Comparison of ENCODE assay signal across 24 mouse cellular contexts in genomic region chr10:61999766-62000165, GRCm38 (mm10).
"Had no signal": no experiment of that assay in that cellular context is flagged by ENCODE, and none has a peak within 500 bp of the region (broad histone marks: within the 10 kb centered on the region; RNA-seq: fewer than 3 reads in every experiment).

No protein-coding gene starts in this region.

- H3K4me1 ChIP-seq: heart, embryonic 10.5 days; heart, embryonic 12.5 days; hindbrain, embryonic 10.5 days; hindbrain, embryonic 13.5 days; hindbrain, embryonic 15.5 days; kidney, embryonic 15.5 days; limb, embryonic 13.5 days; limb, embryonic 15.5 days; liver, embryonic 12.5 days had no signal

- ATAC-seq: hindbrain, postnatal 0 days; intestine, embryonic 16.5 days; liver, embryonic 12.5 days had no signal

- H3K27ac ChIP-seq: heart, embryonic 10.5 days; hindbrain, embryonic 10.5 days; hindbrain, embryonic 13.5 days; hindbrain, embryonic 15.5 days; hindbrain, postnatal 0 days; kidney, embryonic 15.5 days; kidney, postnatal 0 days; limb, embryonic 13.5 days; limb, embryonic 15.5 days; liver, embryonic 12.5 days; liver, embryonic 14.5 days had no signal

- H3K9me3 ChIP-seq: heart, embryonic 10.5 days; heart, embryonic 12.5 days; hindbrain, embryonic 10.5 days; hindbrain, embryonic 13.5 days; hindbrain, embryonic 15.5 days; limb, embryonic 13.5 days; limb, embryonic 15.5 days; liver, embryonic 12.5 days had no signal

- H3K27me3 ChIP-seq: heart, embryonic 12.5 days; hindbrain, embryonic 13.5 days; hindbrain, embryonic 15.5 days; kidney, embryonic 15.5 days; limb, embryonic 13.5 days; limb, embryonic 15.5 days; liver, embryonic 12.5 days had no signal

- H3K36me3 ChIP-seq: heart, embryonic 10.5 days; heart, embryonic 12.5 days; hindbrain, embryonic 10.5 days; hindbrain, embryonic 13.5 days; hindbrain, embryonic 15.5 days; kidney, embryonic 15.5 days; limb, embryonic 13.5 days; limb, embryonic 15.5 days; liver, embryonic 12.5 days had no signal

- H3K9ac ChIP-seq: heart, embryonic 12.5 days; hindbrain, embryonic 13.5 days; hindbrain, embryonic 15.5 days; kidney, embryonic 15.5 days; limb, embryonic 13.5 days; limb, embryonic 15.5 days; liver, embryonic 12.5 days; liver, embryonic 14.5 days had no signal

- DNase-seq: gastrocnemius, postnatal 14 days; gastrocnemius, postnatal 36 days; heart, adult 11 months; heart, postnatal 10 days; heart, postnatal 4 days; kidney, adult 11 months; kidney, postnatal 14 days; kidney, postnatal 36 days; layer of hippocampus, adult 9-11 months; layer of hippocampus, postnatal 36 days; left cerebral cortex, postnatal 4 days had no signal

- H3K4me3 ChIP-seq: heart, embryonic 10.5 days; heart, embryonic 12.5 days; hindbrain, embryonic 10.5 days; hindbrain, embryonic 13.5 days; hindbrain, embryonic 15.5 days; kidney, embryonic 15.5 days; limb, embryonic 13.5 days; limb, embryonic 15.5 days; liver, embryonic 12.5 days had no signal
